14 mouse cellular contexts compared by ENCODE assay signal in the genomic region with DNA sequence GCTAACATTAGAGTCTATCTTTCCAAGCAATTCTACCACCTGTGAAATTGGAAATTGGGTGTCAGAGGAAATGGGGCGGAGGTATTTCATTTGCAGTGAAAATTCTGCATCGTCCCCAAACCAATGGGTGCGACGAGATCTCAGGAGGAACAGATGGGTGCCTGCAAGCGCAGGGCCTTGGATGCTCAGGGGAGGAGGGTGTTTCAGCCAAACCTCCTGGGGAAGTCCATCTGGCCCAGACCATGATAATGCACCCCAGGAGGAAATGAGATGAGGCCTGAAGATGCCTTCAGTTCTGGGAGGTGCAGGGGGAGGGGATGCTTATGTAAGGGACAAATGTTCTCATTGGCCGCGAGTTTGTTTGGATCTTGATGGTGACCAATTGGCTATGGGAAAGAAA.
"Had no signal": no experiment of that assay in that cellular context is flagged by ENCODE, and none has a peak within 500 bp of the region (broad histone marks: within the 10 kb centered on the region; RNA-seq: fewer than 3 reads in every experiment).

No protein-coding gene starts in this region.

- ATAC-seq: liver, embryonic 12.5 days had no signal

- H3K27me3 ChIP-seq: limb, embryonic 15.5 days; liver, embryonic 12.5 days; neural tube, embryonic 15.5 days had no signal

- H3K9me3 ChIP-seq: limb, embryonic 15.5 days; liver, embryonic 12.5 days; midbrain, embryonic 10.5 days; neural tube, embryonic 15.5 days had no signal

- H3K4me2 ChIP-seq: limb, embryonic 15.5 days; liver, embryonic 12.5 days; lung, embryonic 14.5 days; neural tube, embryonic 15.5 days had no signal

- DNase-seq: kidney, postnatal 25 days; layer of hippocampus, adult 9-11 months; layer of hippocampus, postnatal 36 days; lung, embryonic 14.5 days; lung, postnatal 10 days; lung, postnatal 4 days; midbrain, embryonic 14.5 days; thymus, postnatal 14 days had no signal

- H3K9ac ChIP-seq: limb, embryonic 15.5 days; liver, embryonic 12.5 days; lung, embryonic 14.5 days; neural tube, embryonic 15.5 days had no signal

- H3K4me1 ChIP-seq: limb, embryonic 15.5 days; liver, embryonic 12.5 days; midbrain, embryonic 10.5 days; neural tube, embryonic 15.5 days had no signal

- H3K36me3 ChIP-seq: limb, embryonic 15.5 days; liver, embryonic 12.5 days; midbrain, embryonic 10.5 days; neural tube, embryonic 15.5 days had no signal

- H3K27ac ChIP-seq: limb, embryonic 15.5 days; liver, embryonic 12.5 days; midbrain, embryonic 10.5 days; neural tube, embryonic 15.5 days; stomach, postnatal 0 days had no signal

- H3K4me3 ChIP-seq: limb, embryonic 15.5 days; liver, embryonic 12.5 days; midbrain, embryonic 10.5 days; myocyte; neural tube, embryonic 15.5 days had no signal
